Mouse (Mus musculus) testis, adult 2 months (tissue): ENCODE data around the gene Cfap157.

Experiments
- CTCF ChIP-seq: fragments of 200-500 bp; IDR thresholded peaks from 2 replicates; pipeline ENCODE4 v1.5.1; 2012; ENCODE audit warnings: low read depth, mild to moderate bottlenecking, inconsistent platforms, low read length, moderate library complexity; ENCODE audit not compliant: control insufficient read depth, insufficient read depth, insufficient replicate concordance
- POLR2A ChIP-seq: fragments of 200-500 bp; IDR thresholded peaks from 2 replicates; pipeline ENCODE4 v1.6.1; 2012; ENCODE audit warnings: low read depth, mild to moderate bottlenecking, inconsistent platforms, low read length, moderate library complexity; ENCODE audit not compliant: control insufficient read depth

- no peak for TF ChIP-seq POLR2A
- no peak for TF ChIP-seq CTCF
Observed at GRCm38 (mm10) chr2:32795748-32796418, 11.7 kb upstream of the Cfap157 start.
